Mouse (Mus musculus) bone marrow, adult 2 months (tissue): Measurements from ENCODE around the gene Hist3h2a. TPM values are rescaled to one million over a fixed set of nuclear protein-coding genes. Genes with fewer than 3 reads are reported as not detected.

ENCODE experiments used
- H3K27ac ChIP-seq: fragments of 200-500 bp; 2 replicates; pipeline ENCODE4 v1.5.1; 2012; ENCODE audit warnings: low read depth, mild to moderate bottlenecking, control low read depth, inconsistent platforms, low read length; ENCODE audit not compliant: control insufficient read depth, poor library complexity, insufficient read depth
- H3K4me1 ChIP-seq: fragments of 200-500 bp; 2 replicates; pipeline ENCODE4 v1.6.1; 2011; ENCODE audit warnings: low read length; ENCODE audit not compliant: control insufficient read depth, insufficient read depth
- H3K4me3 ChIP-seq: fragments of 200-500 bp; replicated peaks from 2 replicates; pipeline ENCODE3; 2011; ENCODE audit warnings: mild to moderate bottlenecking, low read depth, low read length, control low read depth; ENCODE audit not compliant: control insufficient read depth
- CTCF ChIP-seq: fragments of 200-500 bp; IDR thresholded peaks from 2 replicates; pipeline ENCODE4 v1.5.1; 2011; ENCODE audit warnings: low read length, control low read depth; ENCODE audit not compliant: control insufficient read depth, insufficient read depth
- POLR2A ChIP-seq: fragments of 200-500 bp; IDR thresholded peaks from 2 replicates; pipeline ENCODE4 v1.6.1; 2011; ENCODE audit warnings: low read depth, mild to moderate bottlenecking, control low read depth, low read length, borderline replicate concordance; ENCODE audit not compliant: control insufficient read depth
- WGBS: fragments of 180-500 bp; shearing (Covaris S2); methylation state at CpG from one replicate; pipeline ENCODE4 v1.1.7; 2018; 5-methylcytosine and 5-hydroxymethylcytosine counted together
- polyA plus RNA-seq: library from polyadenylated mRNA; stranded (reverse); fragments of >200 nt; gene quantifications from 2 replicates; pipeline ENCODE4 v1.2.4, GENCODE M21; 2011; ENCODE audit warnings: low replicate concordance; ENCODE audit not compliant: missing spikeins, insufficient read depth, insufficient read length

The Hist3h2a gene
- polyA plus RNA-seq, 1 experiment = 25.6 TPM

DNA sequence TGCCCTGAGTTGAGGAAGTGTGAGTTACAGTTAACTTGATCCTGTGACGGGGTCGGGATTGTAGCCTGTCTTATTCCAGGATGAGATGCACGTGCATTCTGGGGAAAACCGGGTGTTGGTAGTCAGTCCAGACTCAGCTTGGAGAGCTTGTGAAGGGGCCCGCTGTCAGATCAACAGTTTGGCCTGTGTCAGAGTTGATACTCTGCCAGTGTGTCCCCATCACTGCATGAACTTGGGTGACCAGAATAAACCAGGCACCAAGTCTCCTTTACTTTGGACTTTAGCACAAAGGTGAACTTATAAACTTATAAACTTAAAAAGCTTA is 24.2 kb downstream of the Hist3h2a start:
- H3K4me1 ChIP-seq = peaks cover 11% of the 10 kb centered on the region
- TF ChIP-seq POLR2A = no peak
- no peak for TF ChIP-seq CTCF
- H3K27ac ChIP-seq = peak overlapping the region; percentile 95
- WGBS = under 1% methylated on average over 5 of the region's 5 CpGs
- peak overlapping the region; percentile 89 for H3K4me3 ChIP-seq

DNA sequence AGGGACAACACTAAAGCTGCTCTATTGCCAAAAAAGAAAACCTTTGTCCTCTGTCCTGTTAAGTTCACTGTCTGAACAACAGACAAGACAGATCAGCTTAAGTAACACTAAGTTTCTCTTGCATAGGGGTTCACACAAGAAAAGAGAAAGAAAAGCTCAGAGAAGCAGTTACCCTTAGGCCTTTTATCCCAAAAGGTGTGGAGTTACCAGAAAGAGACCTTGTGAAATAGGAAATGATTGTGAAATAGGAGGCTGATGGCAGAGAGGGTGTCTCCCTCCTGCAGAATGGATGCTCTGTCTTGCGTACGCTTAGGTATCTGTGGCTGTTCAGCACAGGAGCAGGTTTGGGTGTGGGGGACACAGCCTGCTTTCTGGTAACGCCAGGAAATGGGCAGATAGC is 24.7 kb downstream of the Hist3h2a start:
- peak overlapping the region; percentile 48 for H3K27ac ChIP-seq
- H3K4me1 ChIP-seq = peaks cover 11% of the 10 kb centered on the region
- WGBS = 22% methylated on average over 3 of the region's 3 CpGs
- TF ChIP-seq CTCF = no peak
- TF ChIP-seq POLR2A = no peak
- H3K4me3 ChIP-seq = peak overlapping the region; percentile 89

DNA sequence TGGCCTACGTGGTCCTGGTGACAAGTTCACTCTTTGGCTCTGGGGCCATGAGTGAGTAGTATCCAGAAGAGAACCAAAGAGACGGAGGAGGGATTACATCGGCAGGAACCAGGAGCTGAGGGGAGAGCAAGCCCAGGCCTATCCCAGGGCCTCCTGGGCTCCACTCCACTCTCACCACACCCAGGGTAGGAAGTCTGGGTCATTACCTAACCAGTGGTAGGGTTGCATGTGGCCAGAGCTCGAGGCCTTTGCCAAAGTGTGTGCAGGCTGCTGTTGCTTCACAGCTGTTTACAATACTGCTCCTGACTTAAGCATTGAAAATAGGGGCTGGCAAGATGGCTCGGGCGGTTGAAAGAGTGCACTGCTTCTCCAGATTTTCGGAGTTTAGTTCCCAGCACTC is 25.2 kb downstream of the Hist3h2a start:
- Histone ChIP-seq H3K4me3 (peak overlapping the region; percentile 68), H3K27ac (peak overlapping the region; percentile 48), H3K4me1 (peaks cover 11% of the 10 kb centered on the region)
- WGBS = 36% methylated on average over 7 of the region's 7 CpGs
- TF ChIP-seq POLR2A = no peak
- no peak for TF ChIP-seq CTCF

DNA sequence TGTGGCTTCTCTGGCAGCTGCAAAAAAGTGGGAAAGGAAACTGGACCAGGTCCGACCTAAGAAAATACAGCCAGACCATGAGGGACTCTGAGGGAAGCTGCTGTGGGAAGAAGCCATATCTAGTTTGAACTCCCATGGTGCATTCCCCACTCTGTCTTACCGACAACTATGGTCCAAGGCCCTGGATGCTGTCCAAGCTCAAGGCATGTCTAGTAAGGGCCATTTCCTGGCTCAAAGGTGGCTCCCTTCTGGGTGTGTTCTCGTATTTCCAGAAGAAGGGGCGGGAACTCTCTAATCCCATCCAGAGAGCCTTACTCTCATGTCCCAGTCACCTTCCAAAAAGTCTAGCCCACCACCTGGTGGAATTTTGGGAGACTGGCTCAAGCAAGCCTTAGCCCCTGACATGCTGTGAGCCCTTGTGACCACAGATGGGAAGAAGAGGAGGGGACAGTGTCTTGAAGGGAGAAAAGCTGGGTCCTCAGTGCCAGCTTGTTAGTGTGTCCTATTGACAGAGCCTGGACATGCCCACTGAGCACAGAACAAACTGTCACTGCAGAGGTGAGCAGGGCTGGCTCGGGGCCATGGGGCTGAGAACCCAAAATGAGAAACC is 26.0 kb downstream of the Hist3h2a start:
- 52% methylated on average over 5 of the region's 5 CpGs for WGBS
- H3K4me3 ChIP-seq = peak overlapping the region; percentile 18
- H3K4me1 ChIP-seq = peaks cover 11% of the 10 kb centered on the region
- no peak for TF ChIP-seq POLR2A
- TF ChIP-seq CTCF = no peak
- peak overlapping the region; percentile 39 for H3K27ac ChIP-seq

DNA sequence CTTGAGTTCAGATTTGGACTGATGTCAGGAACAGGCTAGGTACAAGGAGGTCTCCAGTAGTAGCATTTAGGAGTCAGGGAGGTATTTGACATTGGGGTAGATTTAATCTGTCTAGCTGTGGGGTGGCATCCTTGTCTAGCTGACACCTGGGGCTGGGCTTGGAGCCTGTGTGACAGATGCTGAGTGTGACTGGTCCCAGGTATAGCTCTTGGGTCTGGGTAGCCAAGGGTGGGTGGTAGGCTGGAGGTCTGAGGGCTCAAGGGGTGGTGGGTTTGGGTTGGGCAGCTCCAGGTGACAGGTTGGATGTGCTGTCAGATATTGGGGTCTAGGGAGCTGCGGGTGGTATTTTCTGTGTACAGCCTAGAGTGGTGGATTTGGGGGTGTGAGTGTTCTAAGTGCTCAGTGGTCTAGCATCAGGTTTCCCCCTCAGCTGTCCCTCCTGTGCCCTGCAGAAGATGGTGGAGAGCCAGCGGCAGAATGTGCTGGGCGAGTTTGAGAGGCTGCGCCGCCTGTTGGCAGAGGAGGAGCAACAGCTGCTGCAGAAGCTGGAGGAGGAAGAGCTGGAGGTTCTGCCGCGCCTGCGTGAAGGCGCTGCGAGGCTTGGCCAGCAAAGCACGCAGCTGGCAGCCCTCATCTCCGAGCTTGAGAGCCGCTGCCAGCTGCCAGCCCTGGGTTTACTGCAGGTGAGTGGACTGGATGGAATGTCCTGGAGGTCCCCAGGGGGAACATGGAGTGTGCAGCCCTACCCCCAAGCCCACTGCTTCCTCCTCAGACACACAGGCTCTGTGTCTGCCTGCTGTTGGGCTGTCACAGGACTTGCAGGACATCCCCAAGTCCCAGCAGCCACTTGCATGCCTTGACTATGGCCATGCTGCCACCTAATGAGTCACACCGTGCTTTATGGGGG is 27.3 kb downstream of the Hist3h2a start:
- 21% methylated on average over 14 of the region's 14 CpGs for WGBS
- peak overlapping the region; percentile 70 for H3K27ac ChIP-seq
- TF ChIP-seq POLR2A = peak; percentile 68; the same call in 1 of the 2 replicates
- TF ChIP-seq CTCF = peak; percentile 90
- H3K4me1 ChIP-seq = peaks cover 11% of the 10 kb centered on the region
- H3K4me3 ChIP-seq = no peak overlapping the region

DNA sequence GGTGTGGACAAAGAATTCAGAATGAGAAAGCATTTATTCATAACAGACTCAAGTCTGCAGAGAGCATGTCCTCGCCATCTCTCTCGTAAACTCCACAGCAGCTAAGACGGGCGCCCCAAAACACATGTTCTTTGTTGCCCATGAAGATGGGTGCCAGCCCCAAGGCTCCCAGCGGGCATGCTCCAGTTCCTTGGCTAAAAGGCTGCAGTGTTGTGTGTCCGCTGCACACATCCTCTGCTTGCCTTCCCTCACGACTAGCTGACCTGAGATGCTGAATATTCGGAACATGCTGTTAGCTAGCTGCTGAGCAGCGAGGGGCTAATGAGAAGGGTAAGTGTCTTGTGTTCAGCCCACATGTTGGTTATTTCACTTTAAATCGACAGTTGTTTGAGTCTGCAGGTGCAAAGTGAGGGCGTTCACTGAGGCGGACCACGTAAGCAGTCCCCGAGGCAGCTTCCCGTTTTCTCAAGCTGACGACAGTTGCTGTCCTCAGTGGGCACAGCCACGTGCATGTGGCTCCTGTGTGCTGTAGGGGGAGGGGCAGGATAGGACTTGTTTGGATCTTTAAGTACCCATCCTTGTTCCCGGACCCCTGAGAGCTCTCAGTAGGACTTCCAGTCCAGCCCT is 28.1 kb downstream of the Hist3h2a start:
- H3K4me3 ChIP-seq = no peak overlapping the region
- TF ChIP-seq CTCF = no peak
- no peak for TF ChIP-seq POLR2A
- peaks cover 11% of the 10 kb centered on the region for H3K4me1 ChIP-seq
- H3K27ac ChIP-seq = peak overlapping the region; percentile 70
- WGBS = 37% methylated on average over 18 of the region's 18 CpGs

DNA sequence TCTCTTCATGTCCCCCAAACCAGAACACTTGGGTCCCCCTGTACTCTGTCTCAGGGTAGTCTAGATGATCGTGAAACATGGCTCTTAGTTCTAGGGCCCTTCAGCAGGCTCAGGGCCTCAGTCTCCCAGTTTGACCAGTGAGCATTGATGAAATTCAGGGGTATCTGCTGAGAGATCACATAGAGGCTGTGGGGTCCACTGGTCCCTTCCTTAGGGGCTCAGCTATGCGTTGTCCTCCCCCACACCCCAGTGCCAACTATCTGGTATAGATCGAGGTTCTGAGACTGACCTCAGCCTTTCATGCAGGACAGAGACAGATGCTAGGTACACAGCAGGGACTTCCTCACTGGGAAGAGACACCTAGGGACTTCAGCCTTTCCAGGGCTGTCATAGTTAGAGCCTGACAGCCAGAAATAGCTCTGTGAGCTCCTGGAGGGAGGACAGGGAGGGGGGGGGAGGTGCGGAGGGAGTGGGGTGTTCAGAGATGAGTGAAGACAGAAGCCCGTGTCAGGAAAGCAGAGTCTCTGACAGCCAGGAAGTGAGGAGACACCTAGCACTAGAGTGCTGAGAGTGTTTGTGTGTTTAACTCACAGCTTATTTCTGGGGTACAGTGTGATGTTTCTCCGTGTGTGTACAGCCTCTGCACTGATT is 29.3 kb downstream of the Hist3h2a start:
- WGBS = 82% methylated on average over 6 of the region's 6 CpGs
- H3K27ac ChIP-seq = no peak overlapping the region
- peaks cover 11% of the 10 kb centered on the region for H3K4me1 ChIP-seq
- no peak for TF ChIP-seq POLR2A
- TF ChIP-seq CTCF = no peak
- no peak overlapping the region for H3K4me3 ChIP-seq

DNA sequence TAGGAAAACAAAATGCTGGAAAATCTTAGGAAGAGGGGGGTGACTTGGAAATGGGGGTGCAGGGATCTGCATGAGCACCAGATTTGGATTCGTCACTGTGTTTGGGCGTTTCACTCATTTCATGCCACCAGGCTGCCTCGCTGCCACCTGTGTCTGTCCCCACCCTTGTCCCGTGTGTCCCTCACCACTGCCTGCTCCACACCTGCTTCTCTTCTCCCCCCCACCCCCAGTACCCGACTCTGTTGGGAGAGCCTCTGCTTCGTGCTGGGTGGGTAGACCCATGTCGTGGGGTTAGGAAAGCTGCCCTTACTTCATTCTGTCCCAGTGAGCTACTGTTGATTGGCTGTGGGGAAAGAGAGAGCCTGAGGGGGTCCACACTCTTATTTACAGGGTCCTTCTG is 30.2 kb downstream of the Hist3h2a start:
- Histone ChIP-seq H3K4me1 (peaks cover 11% of the 10 kb centered on the region), H3K27ac (no peak overlapping the region), H3K4me3 (no peak overlapping the region)
- TF ChIP-seq POLR2A = no peak
- no peak for TF ChIP-seq CTCF
- WGBS = 77% methylated on average over 7 of the region's 7 CpGs

DNA sequence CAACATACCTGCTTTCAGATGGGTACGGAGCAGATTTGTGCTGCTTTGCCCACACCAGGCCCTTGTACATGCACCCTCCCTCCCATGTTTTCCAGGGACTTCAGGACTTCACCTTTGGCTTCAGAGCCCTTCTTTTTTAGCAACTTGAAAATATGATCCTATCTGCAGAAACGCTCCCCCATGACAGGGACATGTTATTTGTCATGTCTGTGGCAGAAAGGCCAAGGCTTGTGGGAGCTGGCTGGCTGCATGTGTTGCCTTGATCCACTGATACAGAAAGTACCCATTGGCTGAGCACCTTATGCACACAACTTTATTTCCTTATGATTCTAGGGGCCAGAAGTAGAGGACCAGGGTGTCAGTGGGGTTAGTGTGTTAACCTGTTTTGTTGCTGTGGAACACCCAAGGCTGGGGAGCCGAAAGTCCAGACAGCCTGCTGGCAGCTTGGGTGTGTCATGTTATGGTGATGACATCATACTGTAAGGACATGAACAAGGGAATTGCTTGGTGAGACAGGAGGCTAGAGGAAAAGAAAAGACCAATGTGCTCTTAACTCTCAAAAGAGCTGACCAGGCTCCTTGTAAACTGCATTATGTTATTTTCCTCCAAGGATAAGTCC is 30.9 kb downstream of the Hist3h2a start:
- Histone ChIP-seq H3K27ac (no peak overlapping the region), H3K4me1 (peaks cover 11% of the 10 kb centered on the region), H3K4me3 (no peak overlapping the region)
- 92% methylated on average over 3 of the region's 3 CpGs for WGBS
- TF ChIP-seq POLR2A = no peak
- TF ChIP-seq CTCF = no peak
